Mouse (Mus musculus): ENCODE data around the gene Ell.
"Not testable (repeated sequence)": the region's sequence is repeated elsewhere in the genome, so short reads cannot be mapped to it uniquely, and the experiment has no call there.

The Ell gene

GRCm38 (mm10) chr8:70506328-70507026 lies 32.8 kb upstream of the Ell start, which contains the start of gene Rex1bd:
Rex1bd (minus strand) TSS chr8:70506752.
- DNase-seq (ENCODE audit: low read depth, low spot score), result peak; percentile 98

GRCm38 (mm10) chr8:70507027-70507393 lies 32.2 kb upstream of the Ell start:
- no peak for DNase-seq (ENCODE audit: low read depth, low spot score)

- DNase-seq (ENCODE audit: low read depth, low spot score), result no peak
These were observed 29.8 kb upstream of the Ell start for GRCm38 (mm10) chr8:70509281-70509952.

GRCm38 (mm10) chr8:70510228-70510915 lies 28.9 kb upstream of the Ell start, which contains the start of gene Uba52:
Uba52 (minus strand) TSS chr8:70510801.
- DNase-seq (ENCODE audit: low read depth, low spot score), result peak; percentile 98

- not testable (repeated sequence) for DNase-seq (ENCODE audit: low read depth, low spot score)
These were observed 28.1 kb upstream of the Ell start for GRCm38 (mm10) chr8:70511174-70511573.

GRCm38 (mm10) chr8:70511770-70512169 lies 27.5 kb upstream of the Ell start:
- no peak for DNase-seq (ENCODE audit: low read depth, low spot score)

GRCm38 (mm10) chr8:70512253-70512903 lies 26.9 kb upstream of the Ell start:
- DNase-seq (ENCODE audit: low read depth, low spot score), result no peak

- DNase-seq (ENCODE audit: low read depth, low spot score), result peak; percentile 92
These were observed 25.8 kb upstream of the Ell start for GRCm38 (mm10) chr8:70513441-70513840.

- DNase-seq (ENCODE audit: low read depth, low spot score), result no peak
These were observed 21.2 kb upstream of the Ell start for GRCm38 (mm10) chr8:70517940-70518643.

- peak; percentile 66 for DNase-seq (ENCODE audit: low read depth, low spot score)
These were observed 20.2 kb upstream of the Ell start for GRCm38 (mm10) chr8:70519043-70519442.

- peak; percentile 58 for DNase-seq (ENCODE audit: low read depth, low spot score)
These were observed 19.7 kb upstream of the Ell start for GRCm38 (mm10) chr8:70519606-70520005.

- peak; percentile 100 for DNase-seq (ENCODE audit: low read depth, low spot score)
These were observed 16.5 kb upstream of the Ell start for GRCm38 (mm10) chr8:70522592-70523403.

GRCm38 (mm10) chr8:70527111-70527511 lies 12.1 kb upstream of the Ell start:
- no peak for DNase-seq (ENCODE audit: low read depth, low spot score)

GRCm38 (mm10) chr8:70527512-70528181 lies 11.6 kb upstream of the Ell start, which contains the start of the genes Fkbp8 and Kxd1:
Fkbp8 (plus strand) TSS chr8:70527724.
Kxd1 (minus strand) TSS chr8:70527956.
- DNase-seq (ENCODE audit: low read depth, low spot score), result peak; percentile 94

GRCm38 (mm10) chr8:70528182-70528797 lies 11.0 kb upstream of the Ell start:
- peak; percentile 41 for DNase-seq (ENCODE audit: low read depth, low spot score)

- no peak for DNase-seq (ENCODE audit: low read depth, low spot score)
These were observed 10.0 kb upstream of the Ell start for GRCm38 (mm10) chr8:70529299-70529698.

- DNase-seq (ENCODE audit: low read depth, low spot score), result peak; percentile 76
These were observed 9.5 kb upstream of the Ell start for GRCm38 (mm10) chr8:70529741-70530161.

GRCm38 (mm10) chr8:70530314-70530713 lies 8.9 kb upstream of the Ell start:
- DNase-seq (ENCODE audit: low read depth, low spot score), result peak; percentile 55

GRCm38 (mm10) chr8:70534281-70534680 lies 5.0 kb upstream of the Ell start:
- no peak for DNase-seq (ENCODE audit: low read depth, low spot score)
